Mouse (Mus musculus): ENCODE results near the gene Prss28. TPM values are rescaled to one million over a fixed set of nuclear protein-coding genes. Genes with fewer than 3 reads are reported as not detected.

The Prss28 gene
- polyA plus RNA-seq (2017; shearing (Covaris generic)) = not detected

DNA sequence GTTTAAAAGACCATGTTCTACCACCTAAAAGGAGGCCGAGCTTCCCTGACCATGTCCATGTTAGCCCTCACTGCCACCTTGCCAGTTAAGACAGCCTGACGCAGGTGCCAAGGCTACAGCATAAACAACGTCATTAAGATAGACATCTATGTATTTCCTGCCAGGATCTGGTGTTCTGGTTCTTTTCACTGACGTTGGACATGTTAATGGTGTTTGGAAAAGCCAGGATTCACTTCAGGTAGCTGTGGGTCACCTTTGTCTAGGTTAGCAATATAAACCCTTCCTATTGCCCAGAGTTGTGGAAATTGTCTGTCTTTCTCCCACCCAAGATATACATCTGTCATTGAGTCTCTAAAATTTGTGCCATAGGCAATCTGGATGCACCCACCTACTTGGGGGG is at the start of gene Prss28:
Gene Prss28 (plus strand): TSS at position 301 of the 400 bp plus-strand sequence.

DNA sequence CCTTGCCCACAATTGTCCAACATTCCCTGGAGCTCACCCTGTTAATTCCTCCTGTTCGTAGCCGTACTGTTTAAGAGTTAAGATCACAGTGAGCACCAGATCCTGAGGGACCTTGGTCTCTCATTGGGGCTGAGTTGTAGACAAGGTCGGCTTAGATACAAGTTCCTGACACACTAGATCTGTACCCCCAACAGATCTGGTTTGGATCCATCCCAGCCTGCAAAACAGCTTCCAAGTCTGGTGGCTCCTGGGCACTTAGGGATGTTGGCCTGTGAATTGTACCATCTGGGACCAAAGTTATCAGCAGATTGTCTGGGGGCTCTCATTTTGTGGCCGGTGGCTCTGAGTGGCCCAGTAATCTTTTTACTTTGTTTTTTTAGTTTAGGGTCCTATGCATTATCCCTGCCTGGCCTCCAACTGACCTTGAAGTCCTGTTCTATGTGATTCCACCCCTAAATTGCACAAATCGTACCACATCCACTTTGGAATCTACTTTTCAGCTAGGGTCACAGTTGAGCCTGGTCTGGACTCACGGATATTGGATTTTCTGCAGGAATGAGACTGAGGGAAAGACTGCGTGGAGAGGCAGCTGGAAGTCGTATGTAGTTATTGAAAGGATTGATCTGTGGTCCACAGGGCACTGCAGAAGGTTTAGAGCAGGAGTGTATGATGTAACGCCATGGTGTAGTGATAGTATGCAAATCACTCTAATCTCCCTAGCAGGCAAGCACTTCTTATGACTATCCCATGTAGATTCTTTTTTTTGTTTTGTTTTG is 33.7 kb upstream of the Prss28 start, which contains the start of gene Ube2i:
Gene Ube2i (minus strand): TSS at position 52 of the 776 bp plus-strand sequence.

DNA sequence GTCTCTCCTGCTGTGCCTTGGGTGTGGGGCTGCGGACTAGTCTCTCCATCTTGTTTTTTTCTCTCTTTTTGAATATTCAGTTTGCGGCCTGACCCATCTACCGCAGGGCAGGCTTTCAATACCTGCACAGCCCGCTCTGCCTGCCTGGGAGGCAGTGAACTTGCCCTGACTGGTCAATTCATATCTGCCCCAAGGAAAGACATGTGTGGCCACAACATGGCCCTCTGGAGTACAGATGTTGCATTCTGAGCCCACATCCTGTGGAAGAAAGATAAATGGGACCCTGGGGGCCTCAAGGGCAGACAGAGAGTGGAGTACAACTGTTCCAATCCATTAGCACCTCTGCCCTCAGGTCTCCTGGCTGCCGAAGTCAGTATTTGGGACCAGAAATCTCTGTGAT is 10.4 kb upstream of the Prss28 start, which contains the start of gene Prss34:
Gene Prss34 (plus strand): TSS at position 301 of the 400 bp plus-strand sequence.

DNA sequence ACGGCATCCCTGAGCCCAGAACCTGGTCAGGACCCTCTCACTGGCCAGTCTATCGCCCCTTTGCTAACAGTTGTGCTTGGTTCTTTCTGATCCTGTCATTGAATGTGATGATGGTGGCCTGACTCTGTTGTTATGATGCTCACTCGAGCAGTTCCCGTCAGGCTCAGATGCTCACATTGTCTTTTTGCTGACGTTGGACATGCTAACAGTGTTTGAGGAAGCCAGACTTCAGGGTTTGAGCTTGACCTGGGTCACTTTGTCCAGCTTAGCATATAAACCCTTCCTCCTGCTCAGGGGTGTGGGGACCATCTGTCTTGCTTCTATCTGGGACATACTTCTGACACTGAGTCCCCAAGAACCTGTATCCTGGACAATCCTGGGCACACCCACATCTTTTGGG is 9.9 kb downstream of the Prss28 start, which contains the start of gene Prss29:
Gene Prss29 (plus strand): TSS at position 301 of the 400 bp plus-strand sequence.

DNA sequence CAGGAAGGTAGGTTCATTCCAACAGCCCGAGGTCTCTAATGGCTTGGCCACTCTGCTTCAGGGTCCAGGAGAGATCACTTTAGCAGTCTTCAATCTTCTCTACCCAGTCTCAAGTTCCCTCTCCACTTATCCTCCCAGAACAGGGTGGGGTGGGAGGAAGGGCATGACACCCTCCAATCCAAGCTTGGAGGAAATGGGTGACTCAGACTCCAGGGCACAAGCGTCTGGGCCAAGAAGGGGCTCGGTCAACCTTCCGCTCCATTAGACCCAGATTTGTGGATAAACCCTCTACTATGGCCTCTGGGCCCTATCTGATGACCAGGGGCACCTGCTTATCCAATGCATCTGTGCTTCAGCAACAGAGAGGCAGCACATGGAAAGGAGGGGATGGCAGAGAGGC is 37.0 kb downstream of the Prss28 start, which contains the start of gene Tpsab1:
Gene Tpsab1 (minus strand): TSS at position 101 of the 400 bp plus-strand sequence.

Other genes starting within 250 kb of the Prss28 start
- gene Tmem204, start 225.1 kb upstream of the Prss28 start, polyA plus RNA-seq (2017; shearing (Covaris generic)) = 0.79 TPM
- 34.5 TPM for gene Telo2, start 192.7 kb upstream of the Prss28 start, polyA plus RNA-seq (2017; shearing (Covaris generic))
- 0.22 TPM for gene Ptx4, start 187.9 kb upstream of the Prss28 start, polyA plus RNA-seq (2017; shearing (Covaris generic))
- 37.3 TPM for gene Clcn7, start 175.3 kb upstream of the Prss28 start, polyA plus RNA-seq (2017; shearing (Covaris generic))
- gene Ccdc154, start 146.2 kb upstream of the Prss28 start, polyA plus RNA-seq (2017; shearing (Covaris generic)) = not detected
- gene Gm38655, start 133.2 kb upstream of the Prss28 start, polyA plus RNA-seq (2017; shearing (Covaris generic)) = not detected
- 30.2 TPM for gene BC003965, start 124.1 kb upstream of the Prss28 start, polyA plus RNA-seq (2017; shearing (Covaris generic))
- 34.6 TPM for gene Unkl, start 120.2 kb upstream of the Prss28 start, polyA plus RNA-seq (2017; shearing (Covaris generic))
- 77.5 TPM for gene Gnptg, start 68.5 kb upstream of the Prss28 start, polyA plus RNA-seq (2017; shearing (Covaris generic))
- 53.0 TPM for gene Tsr3, start 68.5 kb upstream of the Prss28 start, polyA plus RNA-seq (2017; shearing (Covaris generic))
- gene Baiap3, start 52.3 kb upstream of the Prss28 start, polyA plus RNA-seq (2017; shearing (Covaris generic)) = 19.3 TPM
- gene Ube2i, start 34.0 kb upstream of the Prss28 start, polyA plus RNA-seq (2017; shearing (Covaris generic)) = 539 TPM
- gene Prss34, start 10.3 kb upstream of the Prss28 start, polyA plus RNA-seq (2017; shearing (Covaris generic)) = 0.19 TPM
- gene Prss29, start 10.0 kb downstream of the Prss28 start, polyA plus RNA-seq (2017; shearing (Covaris generic)) = not detected
- not detected for gene Tpsab1, start 36.9 kb downstream of the Prss28 start, polyA plus RNA-seq (2017; shearing (Covaris generic))
- not detected for gene Tpsb2, start 57.7 kb downstream of the Prss28 start, polyA plus RNA-seq (2017; shearing (Covaris generic))
- not detected for gene Tpsg1, start 60.6 kb downstream of the Prss28 start, polyA plus RNA-seq (2017; shearing (Covaris generic))
- not detected for gene Cacna1h, start 125.1 kb downstream of the Prss28 start, polyA plus RNA-seq (2017; shearing (Covaris generic))
- gene Tekt4, start 146.0 kb downstream of the Prss28 start, polyA plus RNA-seq (2017; shearing (Covaris generic)) = not detected
- not detected for gene Sstr5, start 188.6 kb downstream of the Prss28 start, polyA plus RNA-seq (2017; shearing (Covaris generic))

Measured in CD4-positive, CD25-positive, alpha-beta regulatory T cell (primary cell).